Mouse (Mus musculus) heart, embryonic 13.5 days (tissue): Measurements from ENCODE around the gene Phlpp1. TPM values are rescaled to one million over a fixed set of nuclear protein-coding genes. Genes with fewer than 3 reads are reported as not detected.

Source experiments
- ATAC-seq: fragments of 200-750 bp; cut with Nextera tagmentation; 2 replicates; pipeline ENCODE4 v1.8.0; 2017; ENCODE audit warnings: moderate TSS enrichment; ENCODE audit not compliant: insufficient number of reproducible peaks, low FRiP score, low TSS enrichment; ENCODE audit errors: extremely low read depth
- H3K27ac ChIP-seq: fragments of 300-500 bp; sonication (generic); replicated peaks from 2 replicates; pipeline ENCODE4 v1.5.1; 2015; ENCODE audit warnings: moderate library complexity, mild to moderate bottlenecking, inconsistent platforms
- H3K27me3 ChIP-seq: fragments of 300-500 bp; sonication (generic); replicated peaks from 2 replicates; pipeline ENCODE4 v1.6.1; 2015; ENCODE audit warnings: mild to moderate bottlenecking, inconsistent platforms
- H3K36me3 ChIP-seq: fragments of 300-500 bp; sonication (generic); 2 replicates; pipeline ENCODE4 v1.6.1; 2015; ENCODE audit warnings: mild to moderate bottlenecking, inconsistent platforms
- H3K4me1 ChIP-seq: fragments of 300-500 bp; sonication (generic); 2 replicates; pipeline ENCODE4 v1.6.1; 2015; ENCODE audit warnings: inconsistent platforms
- H3K4me2 ChIP-seq: fragments of 300-500 bp; sonication (generic); 2 replicates; pipeline ENCODE4 v1.6.1; 2015; ENCODE audit warnings: inconsistent platforms, mild to moderate bottlenecking, moderate library complexity
- H3K4me3 ChIP-seq: fragments of 300-500 bp; sonication (generic); 2 replicates; pipeline ENCODE4 v1.5.1; 2015; ENCODE audit warnings: moderate library complexity, mild to moderate bottlenecking, inconsistent platforms
- H3K9ac ChIP-seq: fragments of 300-500 bp; sonication (generic); 2 replicates; pipeline ENCODE4 v1.6.1; 2015; ENCODE audit warnings: inconsistent platforms, mild to moderate bottlenecking, moderate library complexity
- H3K9me3 ChIP-seq: fragments of 300-500 bp; sonication (generic); 2 replicates; pipeline ENCODE4 v1.6.1; 2016; ENCODE audit warnings: inconsistent platforms
- WGBS: fragments of 180-500 bp; shearing (Covaris S2); methylation state at CpG from one replicate; pipeline ENCODE4 v1.1.7; 2015; ENCODE audit warnings: mixed read lengths; 5-methylcytosine and 5-hydroxymethylcytosine counted together
- polyA plus RNA-seq: library from polyadenylated mRNA; unstranded; fragments of >200 nt; fragmentation: Nextera tagmentation; extraction: Ambion mirVana; gene quantifications from 2 replicates; pipeline ENCODE4 v1.2.1, GENCODE M21; 2015

Gene Phlpp1
- polyA plus RNA-seq, 1 experiment from 2014 or later, result 3.9 TPM

DNA sequence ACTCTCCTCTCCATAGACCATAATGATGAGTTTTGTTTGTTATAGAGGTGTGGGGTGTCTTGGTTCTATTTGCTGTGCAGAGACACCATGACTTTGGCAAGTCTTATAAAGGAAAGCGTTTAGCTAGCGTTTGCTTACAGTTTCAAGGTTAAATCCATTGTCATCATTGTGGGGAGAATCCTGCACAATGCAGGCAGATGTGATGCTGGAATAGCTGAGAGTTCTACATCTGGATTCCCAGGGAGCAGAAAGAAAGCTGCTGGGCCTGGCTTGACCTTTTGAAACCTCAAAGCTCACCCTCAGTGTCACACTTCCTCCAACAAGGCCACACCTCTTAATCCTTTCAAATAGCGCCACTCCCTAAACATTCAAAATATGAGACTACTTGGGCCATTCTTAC lies 7.4 kb upstream of the Phlpp1 start:
- Histone ChIP-seq H3K36me3 (no peaks in the 10 kb centered on the region), H3K27me3 (no peaks in the 10 kb centered on the region), H3K9ac (no peak overlapping the region), H3K4me2 (no peak overlapping the region), H3K4me1 (no peaks in the 10 kb centered on the region), H3K27ac (no peak overlapping the region), H3K4me3 (no peak overlapping the region), H3K9me3 (no peaks in the 10 kb centered on the region)
- 90% methylated on average over 3 of the region's 3 CpGs for WGBS
- ATAC-seq, result no peak

DNA sequence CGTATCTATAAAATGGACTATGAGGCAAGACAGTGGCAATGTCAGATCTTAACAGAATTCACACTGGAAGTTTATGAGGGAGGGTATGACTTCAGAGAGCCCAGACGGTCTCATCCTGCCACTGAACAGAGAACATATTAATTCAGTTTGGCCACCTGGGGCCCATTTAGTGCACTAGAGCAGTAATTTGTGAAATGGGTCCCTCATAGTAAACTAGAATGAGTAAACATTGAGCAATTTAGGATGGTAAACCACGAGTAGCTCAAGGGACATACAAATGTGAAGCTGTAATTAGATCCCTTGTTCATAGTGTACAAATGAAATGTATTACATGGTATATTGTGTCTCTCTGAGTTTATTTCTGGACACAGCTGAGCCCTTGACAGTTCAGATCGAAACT lies 3.6 kb upstream of the Phlpp1 start:
- 60% methylated on average over 4 of the region's 4 CpGs for WGBS
- Histone ChIP-seq H3K9ac (no peak overlapping the region), H3K4me3 (no peak overlapping the region), H3K27me3 (no peaks in the 10 kb centered on the region), H3K27ac (no peak overlapping the region), H3K36me3 (no peaks in the 10 kb centered on the region), H3K9me3 (no peaks in the 10 kb centered on the region), H3K4me1 (peaks cover 5% of the 10 kb centered on the region), H3K4me2 (no peak overlapping the region)
- ATAC-seq, result no peak

DNA sequence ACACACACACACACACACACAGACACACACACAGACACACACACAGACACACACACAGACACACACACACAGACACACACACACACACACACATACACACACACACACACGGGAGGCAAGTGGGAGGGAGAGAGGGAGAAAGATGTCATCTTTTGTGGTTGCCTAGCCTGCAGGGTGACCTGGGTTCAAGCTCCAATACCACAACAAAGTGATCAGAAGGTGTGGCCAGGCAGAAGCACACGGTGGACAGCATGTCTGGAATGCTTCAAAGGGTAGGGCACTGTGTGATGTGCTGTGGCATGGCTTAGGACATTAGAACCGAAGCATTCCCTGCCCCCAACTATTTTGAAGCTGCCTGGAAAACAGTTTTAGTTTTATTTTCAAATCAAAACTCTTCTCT lies 2.8 kb upstream of the Phlpp1 start:
- peaks cover 11% of the 10 kb centered on the region for H3K4me1 ChIP-seq
- H3K36me3 ChIP-seq, result no peaks in the 10 kb centered on the region
- 0 out of 2 replicates have a peak overlapping the region, but pooled peaks have one; percentile 24 for H3K9ac ChIP-seq
- WGBS, result 22% methylated on average over 3 of the region's 3 CpGs
- no peak overlapping the region for H3K27ac ChIP-seq
- no peak overlapping the region for H3K4me3 ChIP-seq
- no peak overlapping the region for H3K4me2 ChIP-seq
- H3K9me3 ChIP-seq, result no peaks in the 10 kb centered on the region
- ATAC-seq, result no peak
- H3K27me3 ChIP-seq, result no peaks in the 10 kb centered on the region

DNA sequence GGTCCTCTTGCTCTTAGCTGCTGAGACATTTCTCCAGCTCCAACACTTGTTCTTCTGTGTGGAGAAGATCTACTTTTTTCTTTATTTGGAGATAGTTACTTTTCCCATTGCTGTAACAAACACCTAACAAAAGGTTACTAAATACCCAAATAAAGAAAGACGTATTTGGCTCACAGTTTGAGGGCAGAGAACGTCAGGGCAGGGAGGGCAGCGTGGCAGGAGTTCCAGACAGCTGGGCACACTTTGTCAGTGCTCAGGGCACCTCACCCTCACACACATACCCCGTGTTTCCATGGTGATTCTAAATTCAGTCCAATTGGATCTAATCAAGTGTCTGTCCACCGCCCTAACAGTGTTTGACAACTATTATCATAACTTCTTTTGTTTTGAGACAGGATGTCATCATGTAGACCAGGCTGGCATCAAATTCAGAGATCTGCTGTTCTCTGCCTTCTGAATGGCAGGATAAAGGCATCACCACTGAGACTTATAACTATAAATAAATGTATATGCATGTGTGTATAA lies 1.7 kb upstream of the Phlpp1 start:
- H3K36me3 ChIP-seq, result no peaks in the 10 kb centered on the region
- WGBS, result 77% methylated on average over 5 of the region's 5 CpGs

DNA sequence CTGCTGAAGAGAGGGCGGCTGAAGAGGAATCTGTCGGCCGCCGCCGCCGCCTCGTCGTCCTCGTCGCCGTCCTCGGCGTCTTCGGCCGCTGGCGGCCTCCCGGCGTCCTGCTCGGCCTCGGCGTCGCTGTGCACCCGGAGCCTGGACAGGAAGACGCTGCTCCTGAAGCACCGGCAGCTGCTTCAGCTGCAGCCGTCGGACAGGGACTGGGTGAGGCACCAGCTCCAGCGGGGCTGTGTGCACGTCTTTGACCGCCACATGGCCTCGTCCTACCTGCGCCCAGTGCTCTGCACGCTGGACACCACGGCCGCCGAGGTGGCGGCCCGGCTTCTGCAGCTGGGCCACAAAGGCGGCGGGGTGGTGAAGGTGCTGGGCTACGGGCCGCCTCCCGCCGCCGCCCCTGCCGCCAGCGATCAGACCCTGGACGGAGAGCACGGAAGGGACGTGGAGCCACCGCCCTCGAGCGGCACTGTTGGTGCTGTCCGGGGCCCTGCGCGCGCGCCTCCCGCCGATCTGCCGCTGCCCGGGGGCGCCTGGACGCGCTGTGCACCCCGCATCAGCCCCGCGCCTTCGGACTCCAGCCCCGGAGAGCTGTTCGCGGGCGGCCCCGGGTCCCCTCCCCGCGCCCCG lies 864 bp downstream of the Phlpp1 start:
- H3K9ac ChIP-seq, result peak overlapping the region; percentile 98
- 2% methylated on average over 53 of the region's 77 CpGs for WGBS
- peaks cover 39% of the 10 kb centered on the region for H3K4me1 ChIP-seq
- peak overlapping the region; percentile 97 for H3K4me3 ChIP-seq
- no peak for ATAC-seq
- no peaks in the 10 kb centered on the region for H3K9me3 ChIP-seq
- no peaks in the 10 kb centered on the region for H3K27me3 ChIP-seq
- H3K27ac ChIP-seq, result peak overlapping the region; percentile 93
- H3K36me3 ChIP-seq, result no peaks in the 10 kb centered on the region
- H3K4me2 ChIP-seq, result peak overlapping the region; percentile 75

More for the DNA sequence above, 1.7 kb upstream of the Phlpp1 start:
- H3K4me1 ChIP-seq, result peaks cover 19% of the 10 kb centered on the region
- H3K4me3 ChIP-seq, result no peak overlapping the region
- H3K27me3 ChIP-seq, result no peaks in the 10 kb centered on the region
- H3K27ac ChIP-seq, result no peak overlapping the region
- H3K9me3 ChIP-seq, result no peaks in the 10 kb centered on the region
- H3K9ac ChIP-seq, result no peak overlapping the region
- no peak overlapping the region for H3K4me2 ChIP-seq
- ATAC-seq, result no peak

DNA sequence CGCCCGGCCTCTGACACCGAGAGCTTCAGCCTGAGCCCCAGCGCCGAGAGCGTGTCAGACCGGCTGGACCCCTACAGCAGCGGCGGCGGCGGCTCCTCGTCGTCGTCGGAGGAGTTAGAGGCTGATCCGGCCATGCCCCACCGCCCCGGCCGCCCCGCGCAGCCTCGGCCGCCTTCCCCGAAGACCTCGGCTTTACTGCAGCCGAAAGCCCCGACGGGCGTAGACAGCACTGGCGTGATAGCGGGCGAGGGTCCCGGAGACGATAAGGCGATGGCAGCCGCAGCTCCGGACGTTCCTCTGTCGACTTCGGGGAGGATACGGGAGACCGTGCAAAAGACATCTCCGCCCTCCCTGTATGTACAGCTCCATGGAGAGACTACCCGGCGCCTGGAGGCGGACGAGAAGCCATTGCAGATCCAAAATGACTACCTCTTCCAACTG lies 1.4 kb downstream of the Phlpp1 start:
- peak overlapping the region; percentile 93 for H3K27ac ChIP-seq
- WGBS, result under 1% methylated on average over 47 of the region's 47 CpGs
- no peak for ATAC-seq

DNA sequence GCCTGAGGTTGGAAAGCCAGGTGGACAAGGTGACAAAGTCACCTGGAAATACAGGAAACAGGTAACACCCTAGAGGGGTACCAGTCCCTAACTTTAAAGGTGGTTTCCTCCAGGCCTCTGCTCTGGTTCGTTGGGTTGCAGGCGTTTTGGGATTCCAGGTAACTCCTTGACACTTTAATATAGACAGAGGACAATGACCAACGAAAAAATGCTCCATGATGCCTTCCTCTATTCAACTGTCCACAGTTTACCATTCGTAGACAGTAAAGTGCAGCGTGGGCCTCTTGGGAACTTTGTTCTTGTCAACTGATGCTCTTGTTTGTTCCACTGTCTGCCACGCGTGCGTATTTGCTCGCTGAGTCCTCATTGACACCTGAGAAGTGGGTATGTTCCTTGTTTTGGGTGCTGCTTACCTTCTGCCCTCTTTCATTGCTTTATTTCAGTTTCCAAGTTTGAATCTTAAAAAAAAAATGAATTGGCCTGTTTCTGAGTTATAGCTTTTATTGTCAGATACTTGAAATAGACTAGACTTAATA lies 2.1 kb downstream of the Phlpp1 start:
- Histone ChIP-seq H3K4me3 (peak overlapping the region; percentile 97), H3K27ac (peak overlapping the region; percentile 93), H3K4me1 (peaks cover 51% of the 10 kb centered on the region), H3K27me3 (no peaks in the 10 kb centered on the region), H3K9me3 (no peaks in the 10 kb centered on the region), H3K4me2 (peak overlapping the region; percentile 75), H3K36me3 (no peaks in the 10 kb centered on the region), H3K9ac (peak overlapping the region; percentile 98)
- 29% methylated on average over 9 of the region's 9 CpGs for WGBS
- no peak for ATAC-seq

More for the DNA sequence above, 1.4 kb downstream of the Phlpp1 start:
- Histone ChIP-seq H3K4me2 (peak overlapping the region; percentile 75), H3K9me3 (no peaks in the 10 kb centered on the region), H3K9ac (peak overlapping the region; percentile 98), H3K4me1 (peaks cover 44% of the 10 kb centered on the region), H3K4me3 (peak overlapping the region; percentile 97), H3K36me3 (no peaks in the 10 kb centered on the region), H3K27me3 (no peaks in the 10 kb centered on the region)

DNA sequence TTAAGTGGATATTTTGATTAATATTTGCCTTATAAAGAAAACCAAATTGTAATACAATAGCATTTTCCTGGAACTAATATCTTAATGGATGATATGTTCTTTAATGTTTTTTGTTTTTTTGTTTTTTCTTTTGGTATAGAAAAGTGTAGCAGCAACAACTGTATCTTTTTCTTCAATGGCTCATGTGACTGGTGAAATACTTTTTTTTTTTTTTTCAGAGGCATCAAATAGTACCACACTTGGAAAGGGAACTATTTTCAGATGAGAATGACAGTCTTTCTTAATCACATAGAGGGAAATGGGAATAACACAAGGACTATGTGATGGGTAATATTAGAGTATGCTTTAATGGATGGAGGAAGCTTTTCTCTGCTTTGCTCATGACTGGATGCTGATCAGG lies 3.0 kb downstream of the Phlpp1 start:
- Histone ChIP-seq H3K27ac (no peak overlapping the region), H3K4me3 (peak overlapping the region; percentile 97), H3K9me3 (no peaks in the 10 kb centered on the region), H3K36me3 (no peaks in the 10 kb centered on the region), H3K27me3 (no peaks in the 10 kb centered on the region), H3K9ac (peak overlapping the region; percentile 66; the same call in 1 of the 2 replicates), H3K4me1 (peaks cover 53% of the 10 kb centered on the region), H3K4me2 (peak overlapping the region; percentile 75)
- ATAC-seq, result no peak

DNA sequence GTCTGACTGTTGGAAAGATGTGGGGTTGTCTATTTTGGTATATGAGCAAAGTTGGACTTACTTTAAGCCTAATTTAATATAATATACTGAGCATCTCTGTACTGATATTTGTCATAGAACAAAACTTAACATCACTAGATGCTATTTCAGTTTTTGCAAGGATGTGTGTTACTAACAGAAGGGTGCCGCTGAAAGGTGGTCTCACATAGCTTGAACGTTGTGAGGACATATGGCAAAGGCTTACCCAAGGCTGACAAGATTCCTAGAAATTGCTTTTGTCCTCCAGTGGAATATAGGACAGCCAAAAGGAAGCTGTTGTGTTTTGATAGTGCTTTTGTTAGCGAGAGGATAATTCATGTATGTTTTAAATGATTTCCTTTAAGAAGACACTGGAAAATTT lies 3.8 kb downstream of the Phlpp1 start:
- ATAC-seq, result no peak
- no peak overlapping the region for H3K27ac ChIP-seq
- H3K4me3 ChIP-seq, result peak overlapping the region; percentile 97
- WGBS, result 49% methylated on average over 3 of the region's 3 CpGs
- no peaks in the 10 kb centered on the region for H3K9me3 ChIP-seq
- H3K27me3 ChIP-seq, result no peaks in the 10 kb centered on the region
- peaks cover 53% of the 10 kb centered on the region for H3K4me1 ChIP-seq
- H3K36me3 ChIP-seq, result no peaks in the 10 kb centered on the region
- H3K4me2 ChIP-seq, result peak overlapping the region; percentile 75
- H3K9ac ChIP-seq, result peak overlapping the region; percentile 66

DNA sequence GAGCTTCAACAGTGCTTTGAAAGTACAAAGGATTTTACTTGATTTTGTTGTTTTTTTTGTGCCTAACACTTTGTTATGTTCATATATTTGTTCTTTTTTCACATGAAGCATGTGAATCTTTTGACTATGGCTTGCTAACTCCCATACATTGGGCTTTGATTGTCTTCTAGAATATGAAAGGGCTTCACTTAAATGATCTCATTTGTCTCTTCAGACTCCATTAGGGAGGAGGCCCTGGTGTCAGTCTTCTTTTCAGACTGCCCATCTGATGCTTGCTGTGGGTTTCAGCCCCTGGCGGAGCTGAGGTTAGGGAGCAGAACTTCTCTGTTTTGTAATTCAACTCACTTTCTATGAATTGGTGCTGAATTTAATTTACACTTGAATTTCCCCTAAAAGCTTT lies 5.2 kb downstream of the Phlpp1 start:
- H3K36me3 ChIP-seq, result no peaks in the 10 kb centered on the region

DNA sequence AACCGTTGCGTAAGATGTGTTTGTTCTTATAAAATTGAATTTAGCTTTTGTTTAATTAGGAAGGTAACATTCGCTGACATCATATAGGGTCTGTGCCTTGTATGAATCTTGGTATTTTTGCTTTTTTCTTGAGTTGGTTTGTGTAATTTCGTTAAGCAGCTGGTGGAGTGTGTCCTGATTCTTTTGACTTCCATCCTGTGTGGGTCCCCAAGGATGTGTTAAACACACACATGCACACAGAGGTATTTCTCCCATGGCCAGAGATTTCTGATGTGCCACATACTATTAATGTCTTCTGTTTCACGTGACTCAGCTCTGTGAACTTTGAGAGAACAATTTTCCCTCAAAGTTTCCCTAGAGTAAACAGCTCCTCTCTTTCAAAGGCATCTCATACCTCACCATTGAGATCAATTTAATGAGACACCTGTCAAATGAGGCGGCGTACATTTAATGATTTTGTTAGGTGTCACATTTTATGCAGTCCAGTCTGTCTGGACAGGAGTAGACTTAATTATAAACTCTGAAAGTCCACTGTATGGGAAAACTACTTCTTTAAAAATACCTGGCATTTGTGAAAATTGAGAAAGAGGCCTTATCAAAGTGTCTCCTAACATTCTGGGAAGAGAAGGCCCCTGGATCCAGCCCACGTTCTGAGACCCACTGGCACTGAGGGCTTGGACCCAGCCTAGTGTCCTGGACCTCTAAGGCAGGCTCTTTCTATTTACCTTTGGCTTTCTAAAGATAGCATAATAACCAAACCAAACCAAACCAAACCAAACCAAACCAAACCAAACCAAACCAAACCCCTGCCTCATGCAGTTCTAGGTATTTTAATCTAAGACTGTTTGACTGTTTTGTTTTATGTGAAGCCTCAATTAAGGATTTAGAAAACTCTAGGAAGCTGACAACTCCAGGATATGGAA lies 6.6 kb downstream of the Phlpp1 start:
- Histone ChIP-seq H3K4me3 (no peak overlapping the region), H3K4me1 (peaks cover 57% of the 10 kb centered on the region), H3K4me2 (no peak overlapping the region), H3K27ac (no peak overlapping the region), H3K9ac (no peak overlapping the region), H3K9me3 (no peaks in the 10 kb centered on the region), H3K36me3 (no peaks in the 10 kb centered on the region), H3K27me3 (no peaks in the 10 kb centered on the region)
- ATAC-seq, result no peak
- WGBS, result 70% methylated on average over 8 of the region's 8 CpGs

More for the DNA sequence above, 5.2 kb downstream of the Phlpp1 start:
- WGBS, result 59% methylated on average over 1 of the region's 1 CpGs
- Histone ChIP-seq H3K4me3 (peak overlapping the region; percentile 6; the same call in 1 of the 2 replicates), H3K27ac (no peak overlapping the region), H3K4me1 (peaks cover 57% of the 10 kb centered on the region), H3K4me2 (peak overlapping the region; percentile 36), H3K9ac (0 out of 2 replicates have a peak overlapping the region, but pooled peaks have one; percentile 24), H3K27me3 (no peaks in the 10 kb centered on the region), H3K9me3 (no peaks in the 10 kb centered on the region)
- ATAC-seq, result no peak
